Mouse (Mus musculus) intestine, embryonic 14.5 days (tissue): ENCODE results near the gene Ptprg. TPM values are rescaled to one million over a fixed set of nuclear protein-coding genes. Genes with fewer than 3 reads are reported as not detected.

Experiments used
- ATAC-seq: fragments of 200-750 bp; cut with Nextera tagmentation; replicated peaks from 2 replicates; pipeline ENCODE4 v1.8.0; 2017; ENCODE audit warnings: low read depth, moderate number of reproducible peaks, moderate TSS enrichment, moderate library complexity; ENCODE audit not compliant: low FRiP score, low TSS enrichment
- DNase-seq: peaks from one replicate; pipeline ENCODE4 v3.0.0-alpha.2; 2018; ENCODE audit warnings: low spot score
- H3K27ac ChIP-seq: fragments of 300-500 bp; sonication (generic); 2 replicates; pipeline ENCODE4 v1.5.1; 2014; ENCODE audit warnings: low read depth, mild to moderate bottlenecking, control low read depth
- H3K27me3 ChIP-seq: fragments of 300-500 bp; sonication (generic); replicated peaks from 2 replicates; pipeline ENCODE4 v1.6.1; 2014; ENCODE audit warnings: low read length, control low read depth; ENCODE audit not compliant: control insufficient read depth, insufficient read depth
- H3K36me3 ChIP-seq: fragments of 300-500 bp; sonication (generic); 2 replicates; pipeline ENCODE4 v1.6.1; 2014; ENCODE audit warnings: low read length, control low read depth; ENCODE audit not compliant: control insufficient read depth, insufficient read depth
- H3K4me1 ChIP-seq: fragments of 300-500 bp; sonication (generic); replicated peaks from 2 replicates; pipeline ENCODE4 v1.6.1; 2014; ENCODE audit warnings: low read length, control low read depth, mixed read lengths; ENCODE audit not compliant: control insufficient read depth, insufficient read depth
- H3K4me2 ChIP-seq: fragments of 300-500 bp; sonication (generic); 2 replicates; pipeline ENCODE4 v1.6.1; 2014; ENCODE audit warnings: low read length
- H3K4me3 ChIP-seq: fragments of 300-500 bp; sonication (generic); 2 replicates; pipeline ENCODE4 v1.5.1; 2014; ENCODE audit warnings: low read depth, low read length, control low read depth, mixed read lengths
- H3K9ac ChIP-seq: fragments of 300-500 bp; sonication (generic); 2 replicates; pipeline ENCODE4 v1.6.1; 2014; ENCODE audit warnings: mild to moderate bottlenecking, low read length
- H3K9me3 ChIP-seq: fragments of 300-500 bp; sonication (generic); 2 replicates; pipeline ENCODE4 v1.6.1; 2016; ENCODE audit warnings: low read length, control low read depth; ENCODE audit not compliant: control insufficient read depth
- WGBS: fragments of 180-500 bp; shearing (Covaris S2); extraction: QIAGEN DNeasy Blood & Tissue Kit; methylation state at CpG from one replicate; pipeline ENCODE4 v1.1.7; 2014; 5-methylcytosine and 5-hydroxymethylcytosine counted together
- polyA plus RNA-seq: library from polyadenylated mRNA; unstranded; fragments of >200 nt; fragmentation: Nextera tagmentation; extraction: Ambion mirVana; gene quantifications from 2 replicates; pipeline ENCODE4 v1.2.1, GENCODE M21; 2014

The Ptprg gene
- polyA plus RNA-seq, 1 experiment from 2014 or later = 25.1 TPM

DNA sequence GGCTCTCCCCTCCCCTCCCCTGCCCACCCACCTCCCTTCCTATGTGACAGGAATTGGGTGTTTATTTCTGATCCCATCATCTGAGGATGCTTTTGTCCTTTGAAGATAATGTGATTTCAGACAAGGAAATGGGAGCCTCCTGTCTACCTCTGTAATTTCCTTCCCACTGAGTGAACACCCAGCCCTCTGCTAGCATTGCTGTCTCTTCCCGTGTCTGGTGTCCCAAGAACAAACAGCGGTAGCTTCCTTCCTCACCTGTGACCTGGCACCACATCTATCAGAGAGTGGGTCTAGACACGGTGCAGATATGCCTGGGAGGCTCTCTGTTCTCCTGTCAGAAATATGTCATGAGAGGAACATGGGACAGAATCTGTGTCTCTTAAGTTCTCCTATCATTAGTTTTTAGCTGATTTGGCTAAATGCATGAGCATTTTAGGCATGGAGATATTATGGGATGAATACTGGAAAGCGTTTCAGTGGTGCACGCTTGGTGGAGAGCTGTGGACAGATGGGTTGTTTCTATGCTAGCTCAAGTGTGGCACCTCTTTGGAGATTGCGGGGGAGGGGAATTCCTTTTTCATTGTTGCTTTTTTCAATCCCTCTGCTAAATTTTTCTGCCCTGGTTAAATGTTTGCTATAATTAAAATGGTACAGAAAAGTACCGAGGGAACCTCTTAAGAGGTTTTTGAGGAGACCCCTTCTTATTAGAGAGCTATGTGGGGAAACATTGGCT, 509.5 kb downstream of the Ptprg start:
- H3K9ac ChIP-seq = no peak overlapping the region
- H3K27me3 ChIP-seq = no peaks in the 10 kb centered on the region
- no peak overlapping the region for H3K27ac ChIP-seq
- no peaks in the 10 kb centered on the region for H3K36me3 ChIP-seq
- no peak for DNase-seq
- no peaks in the 10 kb centered on the region for H3K4me1 ChIP-seq
- H3K4me3 ChIP-seq = no peak overlapping the region
- ATAC-seq = no peak
- no peaks in the 10 kb centered on the region for H3K9me3 ChIP-seq
- 80% methylated on average over 7 of the region's 7 CpGs for WGBS
- no peak overlapping the region for H3K4me2 ChIP-seq

- H3K36me3 ChIP-seq = no peaks in the 10 kb centered on the region
- ATAC-seq = no peak
- 71% methylated on average over 1 of the region's 1 CpGs for WGBS
- no peaks in the 10 kb centered on the region for H3K27me3 ChIP-seq
- DNase-seq = no peak
- H3K27ac ChIP-seq = no peak overlapping the region
- no peaks in the 10 kb centered on the region for H3K4me1 ChIP-seq
- H3K4me2 ChIP-seq = no peak overlapping the region
- no peak overlapping the region for H3K9ac ChIP-seq
- no peak overlapping the region for H3K4me3 ChIP-seq
- H3K9me3 ChIP-seq = no peaks in the 10 kb centered on the region
These were observed 511.7 kb downstream of the Ptprg start for GRCm38 (mm10) chr14:12065001-12065400.

DNA sequence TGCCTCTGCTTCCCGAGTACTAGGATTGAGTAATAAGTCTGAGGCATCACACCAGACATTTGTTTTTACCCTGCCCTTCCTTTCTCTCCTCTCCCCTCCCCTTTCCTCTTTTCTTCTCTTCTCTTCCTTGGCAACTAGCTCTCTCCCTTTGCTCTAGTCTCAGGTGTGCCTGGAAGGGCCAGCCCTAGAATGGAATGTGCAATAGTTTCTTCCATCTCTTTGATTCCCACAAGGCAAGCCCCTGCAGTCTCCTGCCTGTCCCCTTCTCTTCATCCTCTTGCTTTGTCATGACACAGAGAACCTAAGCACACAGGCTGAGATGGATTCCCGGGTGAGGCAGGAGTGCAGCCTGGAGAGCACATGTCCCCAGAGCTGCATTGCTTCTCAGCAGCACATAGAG, 512.4 kb downstream of the Ptprg start:
- no peak overlapping the region for H3K4me3 ChIP-seq
- H3K4me2 ChIP-seq = no peak overlapping the region
- WGBS = 71% methylated on average over 2 of the region's 2 CpGs
- no peak for ATAC-seq
- no peak overlapping the region for H3K27ac ChIP-seq
- no peaks in the 10 kb centered on the region for H3K36me3 ChIP-seq
- H3K9me3 ChIP-seq = no peaks in the 10 kb centered on the region
- 0 out of 2 replicates have a peak, but pooled peaks cover under 1% of the 10 kb centered on the region for H3K4me1 ChIP-seq
- no peak for DNase-seq
- no peak overlapping the region for H3K9ac ChIP-seq
- H3K27me3 ChIP-seq = no peaks in the 10 kb centered on the region

GRCm38 (mm10) chr14:12069707-12070106, 516.4 kb downstream of the Ptprg start:
- WGBS = 94% methylated on average over 12 of the region's 12 CpGs
- Histone ChIP-seq H3K36me3 (no peaks in the 10 kb centered on the region), H3K9me3 (no peaks in the 10 kb centered on the region), H3K4me1 (0 out of 2 replicates have a peak, but pooled peaks cover 5% of the 10 kb centered on the region), H3K4me3 (no peak overlapping the region), H3K9ac (no peak overlapping the region), H3K27me3 (no peaks in the 10 kb centered on the region), H3K4me2 (no peak overlapping the region), H3K27ac (no peak overlapping the region)
- no peak for ATAC-seq
- DNase-seq = no peak

DNA sequence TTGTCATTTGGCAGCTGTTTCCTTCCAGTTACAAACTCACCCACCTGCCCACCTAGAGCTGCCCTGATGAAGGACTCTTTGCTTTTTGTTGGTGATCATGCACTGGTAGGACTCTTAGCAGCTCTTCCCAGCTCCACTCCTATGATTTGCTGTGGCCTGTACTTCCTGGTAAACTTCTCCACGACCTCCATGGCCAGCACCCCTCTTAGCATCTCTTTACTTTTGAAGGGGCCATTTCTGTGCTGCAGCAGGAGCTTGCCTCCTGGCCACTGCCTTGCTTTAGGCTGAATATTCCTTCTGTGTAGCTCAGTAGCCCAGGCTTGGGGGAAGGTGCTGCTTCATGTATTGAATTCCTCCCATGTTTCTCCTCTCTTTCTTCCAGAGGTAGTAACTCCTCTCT, 517.0 kb downstream of the Ptprg start:
- DNase-seq = no peak
- Histone ChIP-seq H3K9ac (no peak overlapping the region), H3K9me3 (no peaks in the 10 kb centered on the region), H3K4me1 (0 out of 2 replicates have a peak, but pooled peaks cover 5% of the 10 kb centered on the region), H3K36me3 (no peaks in the 10 kb centered on the region), H3K27ac (no peak overlapping the region), H3K4me3 (no peak overlapping the region), H3K27me3 (no peaks in the 10 kb centered on the region), H3K4me2 (no peak overlapping the region)
- no peak for ATAC-seq
- WGBS = 48% methylated on average over 1 of the region's 1 CpGs

DNA sequence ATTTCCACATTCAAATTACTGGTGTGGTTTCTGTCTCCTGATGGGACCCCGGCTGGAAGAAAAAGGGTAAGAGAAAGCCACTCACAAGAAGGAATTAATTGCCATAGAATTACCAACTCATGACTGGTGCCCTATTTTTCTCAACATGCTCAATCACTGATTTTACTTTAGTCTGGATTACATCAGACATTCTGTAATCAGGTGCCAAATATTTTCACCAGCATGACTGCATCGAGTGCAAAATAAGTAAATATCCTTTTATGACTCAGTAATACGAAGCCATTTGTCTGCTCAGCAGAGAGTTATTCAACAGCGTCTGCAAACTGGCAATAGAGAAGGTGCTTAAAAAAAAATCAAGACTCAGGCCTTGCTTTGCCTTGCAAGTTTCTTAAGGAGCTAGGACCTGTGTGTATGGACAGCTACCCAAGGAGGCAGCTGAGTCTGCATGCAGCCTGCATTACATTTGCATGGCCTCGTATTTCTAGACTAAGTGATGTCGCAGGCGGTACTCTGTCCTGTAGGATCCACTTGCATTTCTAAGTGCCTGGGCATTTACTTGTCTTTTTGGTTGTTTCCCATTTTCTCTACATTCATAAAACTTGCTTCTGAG, 517.6 kb downstream of the Ptprg start:
- Histone ChIP-seq H3K4me1 (0 out of 2 replicates have a peak, but pooled peaks cover 5% of the 10 kb centered on the region), H3K27ac (no peak overlapping the region), H3K4me2 (no peak overlapping the region), H3K4me3 (no peak overlapping the region), H3K36me3 (no peaks in the 10 kb centered on the region), H3K9ac (no peak overlapping the region), H3K27me3 (no peaks in the 10 kb centered on the region), H3K9me3 (no peaks in the 10 kb centered on the region)
- ATAC-seq (no peak), DNase-seq (no peak)
- WGBS = 65% methylated on average over 7 of the region's 7 CpGs

DNA sequence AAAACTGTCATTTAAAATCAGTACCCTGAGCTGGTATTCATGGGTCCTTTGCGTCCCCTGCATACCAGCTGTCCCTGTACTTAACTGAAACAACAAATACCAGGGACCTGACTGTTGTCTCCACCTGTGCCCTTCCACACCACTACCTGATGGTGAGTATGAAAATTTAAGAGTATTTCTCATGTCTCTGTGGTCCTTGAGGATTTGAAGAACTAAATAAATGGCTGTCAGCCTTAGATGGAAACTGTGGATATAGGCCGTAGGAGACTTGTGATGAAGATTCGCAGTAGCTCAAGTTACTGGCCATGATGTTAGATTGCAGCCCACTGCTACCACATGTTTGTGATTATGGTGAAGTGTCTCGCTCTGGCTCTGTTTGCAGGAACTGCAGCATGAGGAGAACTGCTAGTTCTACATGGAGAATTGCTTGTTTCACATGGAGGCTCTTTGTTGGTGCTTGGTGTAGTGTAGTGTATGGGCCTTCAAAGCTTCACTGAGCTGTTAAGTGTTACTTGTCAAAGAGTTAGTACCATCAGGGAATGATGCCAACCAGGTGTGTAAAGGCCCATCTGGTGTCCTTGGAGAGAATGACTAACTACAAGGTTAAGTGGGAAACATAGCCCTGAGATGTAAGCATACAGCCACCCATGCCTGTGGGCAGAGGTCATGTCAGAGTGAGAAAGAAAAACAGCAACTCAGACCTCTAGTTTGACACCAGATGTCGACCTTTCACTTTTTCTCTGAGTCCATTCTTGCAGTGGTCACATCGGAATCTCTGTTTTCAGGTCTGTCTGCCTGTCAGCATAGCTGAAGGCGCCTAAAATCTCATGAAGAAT, 518.9 kb downstream of the Ptprg start:
- Histone ChIP-seq H3K4me3 (no peak overlapping the region), H3K36me3 (no peaks in the 10 kb centered on the region), H3K4me1 (0 out of 2 replicates have a peak, but pooled peaks cover 5% of the 10 kb centered on the region), H3K4me2 (no peak overlapping the region), H3K27ac (no peak overlapping the region), H3K9me3 (no peaks in the 10 kb centered on the region), H3K27me3 (no peaks in the 10 kb centered on the region), H3K9ac (no peak overlapping the region)
- DNase-seq (no peak), ATAC-seq (no peak)
- 66% methylated on average over 7 of the region's 7 CpGs for WGBS

DNA sequence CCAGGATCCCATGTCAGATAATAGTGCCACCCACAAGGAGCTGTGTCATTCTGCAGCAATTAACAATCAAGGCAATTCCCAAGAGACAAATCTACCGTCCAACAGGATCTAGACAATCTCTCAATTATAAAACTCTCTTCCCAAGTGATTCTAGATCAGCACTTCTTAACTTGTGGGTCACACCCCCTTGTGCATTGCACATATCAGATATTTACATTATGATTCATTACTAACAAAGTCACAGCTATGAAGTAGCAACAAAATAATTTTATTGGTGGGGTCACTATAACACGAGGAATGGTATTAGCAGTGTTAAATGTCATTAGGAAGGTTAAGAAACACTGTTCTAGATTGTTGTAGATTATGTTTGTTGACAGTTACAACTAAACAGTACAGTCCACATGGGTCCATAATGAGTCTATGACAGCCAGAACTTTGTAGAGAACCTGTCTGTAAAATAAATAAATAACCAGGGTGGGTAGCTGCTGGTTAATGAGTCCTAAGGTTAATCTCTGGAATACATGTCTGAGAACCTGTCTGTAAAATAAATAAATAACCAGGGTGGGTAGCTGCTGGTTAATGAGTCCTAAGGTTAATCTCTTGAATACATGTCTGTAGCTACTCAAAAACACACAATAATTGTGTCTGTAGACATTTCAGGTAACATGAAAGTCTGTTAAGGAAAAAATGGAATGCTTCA, 520.2 kb downstream of the Ptprg start:
- Histone ChIP-seq H3K27me3 (no peaks in the 10 kb centered on the region), H3K9ac (no peak overlapping the region), H3K36me3 (no peaks in the 10 kb centered on the region), H3K4me2 (no peak overlapping the region), H3K9me3 (no peaks in the 10 kb centered on the region), H3K27ac (no peak overlapping the region), H3K4me3 (no peak overlapping the region), H3K4me1 (0 out of 2 replicates have a peak, but pooled peaks cover 5% of the 10 kb centered on the region)
- WGBS = 65% methylated on average over 2 of the region's 2 CpGs
- ATAC-seq = no peak
- no peak for DNase-seq
